Mouse (Mus musculus) erythroblast, embryonic 14.5 days (primary cell): ENCODE results near the gene Agpat4. TPM values are rescaled to one million over a fixed set of nuclear protein-coding genes. Genes with fewer than 3 reads are reported as not detected.

Source experiments
- H3K27me3 ChIP-seq: 2 replicates; pipeline ENCODE4 v1.6.1; 2012; ENCODE audit warnings: inconsistent platforms; ENCODE audit not compliant: control insufficient read depth
- H3K36me3 ChIP-seq: 2 replicates; pipeline ENCODE4 v1.6.1; 2012; ENCODE audit warnings: mild to moderate bottlenecking, inconsistent platforms; ENCODE audit not compliant: control insufficient read depth
- H3K4me1 ChIP-seq: 2 replicates; pipeline ENCODE4 v1.6.1; 2012; ENCODE audit warnings: inconsistent platforms; ENCODE audit not compliant: control insufficient read depth
- H3K4me3 ChIP-seq: replicated peaks from 2 replicates; pipeline ENCODE3; 2012; ENCODE audit warnings: moderate library complexity, mild to moderate bottlenecking, inconsistent platforms
- H3K9me3 ChIP-seq: 2 replicates; pipeline ENCODE4 v1.6.1; 2012; ENCODE audit warnings: low read length, inconsistent platforms, mixed read lengths; ENCODE audit not compliant: control insufficient read depth
- GATA1 ChIP-seq: IDR thresholded peaks from 2 replicates; pipeline ENCODE4 v1.6.1; 2012; ENCODE audit warnings: low read length, inconsistent platforms, mixed read lengths
- TAL1 ChIP-seq: IDR thresholded peaks from 3 replicates; pipeline ENCODE4 v1.6.1; 2012; ENCODE audit warnings: low read length, inconsistent platforms, mixed read lengths
- polyA plus RNA-seq: library from polyadenylated mRNA; stranded (reverse); fragments of >175 nt; gene quantifications from 2 replicates; pipeline ENCODE4 v1.2.3, GENCODE M21; 2012

The Agpat4 gene
- polyA plus RNA-seq, 1 experiment = 7.6 TPM

- Histone ChIP-seq H3K4me3 (no peak overlapping the region), H3K27me3 (no peaks in the 10 kb centered on the region), H3K4me1 (peaks cover 71% of the 10 kb centered on the region), H3K9me3 (no peaks in the 10 kb centered on the region; the same call in 1 of the 2 replicates), H3K36me3 (peaks cover 95% of the 10 kb centered on the region)
- TF ChIP-seq TAL1 (no peak), GATA1 (no peak)
These were observed 16.6 kb downstream of the Agpat4 start for GRCm38 (mm10) chr17:12134975-12135633.

GRCm38 (mm10) chr17:12138355-12138754, 19.9 kb downstream of the Agpat4 start:
- Histone ChIP-seq H3K4me3 (no peak overlapping the region), H3K36me3 (peaks cover 91% of the 10 kb centered on the region), H3K4me1 (peaks cover 69% of the 10 kb centered on the region), H3K9me3 (peaks cover 3% of the 10 kb centered on the region), H3K27me3 (no peaks in the 10 kb centered on the region)
- TF ChIP-seq TAL1 (no peak), GATA1 (no peak)

GRCm38 (mm10) chr17:12143948-12144364, 25.5 kb downstream of the Agpat4 start:
- Histone ChIP-seq H3K27me3 (no peaks in the 10 kb centered on the region), H3K4me3 (no peak overlapping the region)
- TF ChIP-seq TAL1 = no peak
- TF ChIP-seq GATA1 = no peak

DNA sequence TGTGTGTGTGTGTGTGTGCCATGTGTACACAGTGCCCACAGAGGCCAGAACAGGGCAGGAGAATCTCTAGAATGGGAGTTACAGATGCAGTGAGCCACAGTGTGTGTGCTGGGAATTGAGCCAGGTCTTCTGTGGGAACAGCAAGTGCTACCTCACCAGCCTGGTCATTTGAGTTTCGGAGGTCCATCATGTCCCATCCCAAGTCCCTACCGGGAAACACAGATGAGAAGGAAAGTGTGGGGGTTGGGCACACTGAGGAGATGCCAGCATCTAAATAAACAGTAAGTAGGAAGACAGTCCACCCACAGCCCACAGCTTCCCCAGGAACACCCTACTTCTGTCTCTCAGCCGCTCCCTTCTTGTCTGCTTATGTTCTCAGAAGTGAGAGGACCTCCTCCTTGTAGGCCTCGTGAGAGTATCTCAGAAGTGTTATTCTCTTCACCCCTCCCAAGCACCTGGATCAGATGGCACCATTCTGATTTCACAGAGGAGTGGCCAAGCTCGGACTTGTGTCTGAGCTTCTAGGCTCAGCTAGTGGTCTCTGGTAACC, 27.7 kb downstream of the Agpat4 start:
- no peaks in the 10 kb centered on the region for H3K27me3 ChIP-seq
- no peak for TF ChIP-seq TAL1
- no peak for TF ChIP-seq GATA1
- H3K4me1 ChIP-seq = peaks cover 82% of the 10 kb centered on the region
- peaks cover 90% of the 10 kb centered on the region for H3K36me3 ChIP-seq
- no peak overlapping the region for H3K4me3 ChIP-seq
- H3K9me3 ChIP-seq = no peaks in the 10 kb centered on the region

More at GRCm38 (mm10) chr17:12143948-12144364, 25.5 kb downstream of the Agpat4 start:
- H3K4me1 ChIP-seq = peaks cover 77% of the 10 kb centered on the region
- peaks cover 87% of the 10 kb centered on the region for H3K36me3 ChIP-seq
- H3K9me3 ChIP-seq = peaks cover 3% of the 10 kb centered on the region

DNA sequence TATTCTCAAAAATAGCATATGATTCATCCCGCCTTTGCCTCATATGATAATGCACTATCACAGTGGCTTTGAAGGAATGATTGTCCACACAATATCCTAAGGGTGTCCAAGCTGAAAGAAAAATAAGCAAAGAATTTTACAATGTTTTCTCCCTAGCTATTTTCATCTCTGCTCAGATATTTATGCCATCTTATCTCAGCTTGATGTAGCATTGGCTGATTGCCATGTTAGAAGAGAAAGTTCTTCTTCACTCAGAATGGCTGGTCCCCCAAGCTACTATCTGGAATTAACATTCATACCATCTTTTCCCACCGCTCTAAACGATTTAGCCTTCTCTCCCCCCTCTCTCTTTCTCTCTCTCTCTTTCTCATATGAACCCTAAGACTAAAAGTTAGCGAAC, 29.3 kb downstream of the Agpat4 start:
- TF ChIP-seq GATA1 (no peak), TAL1 (no peak)
- H3K9me3 ChIP-seq = no peaks in the 10 kb centered on the region
- no peaks in the 10 kb centered on the region for H3K27me3 ChIP-seq
- H3K4me1 ChIP-seq = peaks cover 72% of the 10 kb centered on the region
- peaks cover 92% of the 10 kb centered on the region for H3K36me3 ChIP-seq
- no peak overlapping the region for H3K4me3 ChIP-seq

- H3K36me3 ChIP-seq = peaks cover 96% of the 10 kb centered on the region
- H3K4me3 ChIP-seq = no peak overlapping the region
- no peaks in the 10 kb centered on the region for H3K9me3 ChIP-seq
- peaks cover 65% of the 10 kb centered on the region for H3K4me1 ChIP-seq
- TF ChIP-seq TAL1 = no peak
- no peak for TF ChIP-seq GATA1
- no peaks in the 10 kb centered on the region for H3K27me3 ChIP-seq
These were observed 30.8 kb downstream of the Agpat4 start for GRCm38 (mm10) chr17:12149232-12149861.

- Histone ChIP-seq H3K9me3 (no peaks in the 10 kb centered on the region), H3K4me1 (peaks cover 59% of the 10 kb centered on the region), H3K4me3 (no peak overlapping the region), H3K27me3 (no peaks in the 10 kb centered on the region), H3K36me3 (peaks cover 100% of the 10 kb centered on the region)
- TF ChIP-seq TAL1 (no peak), GATA1 (no peak)
These were observed 32.5 kb downstream of the Agpat4 start for GRCm38 (mm10) chr17:12150970-12151369.

DNA sequence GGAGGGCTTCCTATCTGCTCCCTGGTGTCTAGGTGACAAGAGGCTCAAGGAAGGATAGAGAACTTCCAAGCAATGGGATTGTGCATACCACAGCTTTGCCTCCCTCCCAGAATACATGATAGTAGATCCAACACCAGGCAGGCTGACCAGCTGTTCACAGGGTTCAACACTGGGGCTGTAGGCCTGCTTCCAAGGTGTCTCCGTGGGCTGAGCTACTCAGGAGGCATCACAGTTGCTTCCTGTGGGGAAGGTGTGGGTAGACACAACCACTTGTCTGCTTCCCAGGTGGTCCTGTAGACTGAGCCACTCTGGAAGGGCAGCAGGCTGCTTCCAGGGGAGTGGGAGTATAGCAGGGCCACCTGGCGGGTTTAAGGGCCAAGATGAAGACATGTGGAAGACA, 35.8 kb downstream of the Agpat4 start:
- TF ChIP-seq TAL1 (no peak), GATA1 (no peak)
- Histone ChIP-seq H3K36me3 (peaks cover 98% of the 10 kb centered on the region), H3K4me1 (peaks cover 47% of the 10 kb centered on the region), H3K9me3 (no peaks in the 10 kb centered on the region), H3K4me3 (no peak overlapping the region), H3K27me3 (no peaks in the 10 kb centered on the region)

DNA sequence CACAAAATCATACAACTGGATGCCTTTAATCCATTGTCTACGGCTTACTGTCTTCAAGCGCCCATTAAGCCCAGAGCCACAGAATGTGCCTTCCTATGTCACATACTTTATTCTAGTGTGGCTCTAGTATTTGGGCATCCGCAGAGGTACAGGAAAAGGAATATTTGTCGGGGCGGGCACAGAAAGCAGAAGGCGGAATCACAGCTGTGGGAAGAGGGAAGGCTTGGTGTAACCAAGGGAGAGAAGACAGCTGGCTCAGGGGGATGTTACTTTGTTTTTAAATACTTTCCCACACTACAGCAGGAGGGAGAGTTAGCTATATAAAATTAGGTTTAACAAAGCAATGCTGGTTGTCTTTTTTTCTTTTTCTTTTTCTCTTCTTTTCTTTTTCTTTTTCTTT, 36.7 kb downstream of the Agpat4 start:
- Histone ChIP-seq H3K4me1 (peaks cover 47% of the 10 kb centered on the region), H3K27me3 (no peaks in the 10 kb centered on the region), H3K4me3 (no peak overlapping the region), H3K9me3 (no peaks in the 10 kb centered on the region), H3K36me3 (peaks cover 98% of the 10 kb centered on the region)
- no peak for TF ChIP-seq GATA1
- no peak for TF ChIP-seq TAL1
